Mouse (Mus musculus) left cerebral cortex, adult 2 months (tissue): Measurements from ENCODE around the gene Arnt. TPM values are rescaled to one million over a fixed set of nuclear protein-coding genes. Genes with fewer than 3 reads are reported as not detected.

Source experiments
- DNase-seq, 2 experiments: peaks; one replicate each; pipeline ENCODE4 v3.0.0; 2021 to 2022; ENCODE audit warnings: low spot score in 2 of 2, mixed read lengths in 1 of 2; ENCODE audit errors: extremely low spot score in 1 of 2
- H3K27ac ChIP-seq: fragments of 200-600 bp; 2 replicates; pipeline ENCODE4 v1.8.1; 2022
- H3K4me3 ChIP-seq: fragments of 200-600 bp; 2 replicates; pipeline ENCODE4 v1.8.1; 2022
- CTCF ChIP-seq: fragments of 200-600 bp; IDR thresholded peaks from 2 replicates; pipeline ENCODE4 v1.8.1; 2022; ENCODE audit warnings: antibody characterized with exemption, mild to moderate bottlenecking, moderate library complexity
- intact Hi-C: fragments of 180-260 bp; cut with DNase I; formaldehyde crosslinking; loops from one replicate; pipeline ENCODE4 v1.15.1; 2025
- total RNA-seq, 2 experiments: library from RNA; stranded (reverse); gene quantifications; 2 replicates each; pipeline ENCODE4 v1.2.3; 2021

Gene Arnt
- total RNA-seq, 2 experiments from 2014 or later: 39.1 to 43.3 TPM

DNA sequence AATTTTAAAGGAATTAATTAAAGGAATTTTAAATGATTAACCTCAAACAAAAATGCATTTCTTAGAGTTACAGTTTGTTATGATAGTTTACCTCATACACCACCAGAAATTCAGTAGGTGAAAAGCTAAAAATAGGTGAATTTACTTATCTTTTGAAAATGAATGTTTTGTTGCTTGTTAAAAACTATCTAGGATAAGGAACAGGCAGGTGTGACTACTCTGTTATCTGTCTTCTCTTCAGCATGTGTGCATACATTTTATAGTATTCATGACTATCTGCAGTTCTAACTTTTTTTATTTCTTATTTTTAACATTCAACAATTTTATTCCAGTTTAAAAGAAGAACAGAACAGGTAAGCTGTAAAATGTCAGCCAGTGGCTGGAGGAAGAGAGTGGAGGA lies 29.7 kb downstream of the Arnt start:
- no peak for DNase-seq
- no peak overlapping the region for H3K4me3 ChIP-seq
- no peak for TF ChIP-seq CTCF
- intact Hi-C loops: no loop called here
- H3K27ac ChIP-seq: no peak overlapping the region

DNA sequence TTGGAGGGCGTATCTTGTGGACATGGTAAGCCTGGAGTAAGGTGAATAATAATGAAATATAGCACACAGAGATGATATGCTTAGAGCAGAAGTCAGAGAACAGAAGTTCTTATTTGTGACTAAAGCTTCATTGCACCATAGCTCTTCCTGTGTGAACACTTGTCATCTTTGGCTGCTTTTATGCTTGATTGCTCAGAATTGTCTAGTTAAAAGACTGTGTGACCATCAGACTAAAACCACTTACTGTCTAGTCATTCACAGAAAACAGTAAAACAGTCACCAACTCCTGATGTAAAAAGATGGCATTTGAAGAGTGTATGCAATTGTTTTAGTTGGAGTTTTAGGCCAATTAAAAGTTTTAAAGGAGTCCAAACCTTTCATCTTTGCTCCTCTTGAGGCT lies 44.8 kb downstream of the Arnt start:
- DNase-seq: no peak
- intact Hi-C loops: loop anchor here (10.0 kb wide), 1 partner anchor 356 kb away; no protein-coding TSS in a partner anchor
- Histone ChIP-seq H3K4me3 (no peak overlapping the region), H3K27ac (no peak overlapping the region)
- TF ChIP-seq CTCF: no peak

DNA sequence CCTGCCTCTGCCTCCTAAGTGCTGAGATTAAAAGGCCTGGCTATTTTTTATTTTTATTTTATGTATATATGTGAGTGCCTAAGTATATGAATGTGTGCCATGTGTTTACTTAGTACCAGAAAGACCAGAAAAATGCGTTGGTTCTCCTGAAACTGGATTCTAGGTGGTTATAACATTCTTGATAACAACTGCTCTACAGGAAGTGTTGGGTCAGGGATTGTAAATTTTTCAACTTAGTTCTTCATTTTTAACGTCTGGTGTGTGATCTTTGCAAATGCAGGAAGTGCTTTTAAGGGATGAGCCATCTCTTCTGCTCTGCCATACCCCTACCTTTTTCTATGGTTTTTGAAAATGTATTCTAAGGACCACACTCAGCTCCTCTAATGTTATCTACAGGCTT lies 52.2 kb downstream of the Arnt start:
- no peak for TF ChIP-seq CTCF
- intact Hi-C loops: no loop called here
- H3K4me3 ChIP-seq: no peak overlapping the region
- no peak for DNase-seq
- H3K27ac ChIP-seq: no peak overlapping the region

DNA sequence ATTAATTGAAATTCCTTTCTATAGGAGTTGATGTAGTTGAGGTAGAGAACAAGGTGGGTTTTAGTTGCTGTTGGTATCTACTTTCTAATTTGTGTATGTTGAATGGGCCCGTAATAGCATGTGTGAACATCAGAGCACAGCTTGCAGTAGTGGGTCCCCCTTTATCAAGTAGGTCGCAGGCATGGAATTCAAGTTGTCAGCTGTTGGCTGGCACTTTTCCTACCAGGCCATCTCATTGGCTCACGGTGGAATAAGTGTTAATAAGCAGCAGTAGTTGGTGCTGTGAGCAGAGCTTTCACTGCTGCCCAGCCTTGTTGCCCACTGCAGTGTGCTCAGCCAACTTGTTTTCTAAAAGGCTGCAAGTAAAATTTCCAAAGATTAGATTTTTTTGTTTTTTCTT lies 54.5 kb downstream of the Arnt start:
- H3K27ac ChIP-seq: no peak overlapping the region
- no peak overlapping the region for H3K4me3 ChIP-seq
- DNase-seq: no peak
- no peak for TF ChIP-seq CTCF
- intact Hi-C loops: no loop called here

DNA sequence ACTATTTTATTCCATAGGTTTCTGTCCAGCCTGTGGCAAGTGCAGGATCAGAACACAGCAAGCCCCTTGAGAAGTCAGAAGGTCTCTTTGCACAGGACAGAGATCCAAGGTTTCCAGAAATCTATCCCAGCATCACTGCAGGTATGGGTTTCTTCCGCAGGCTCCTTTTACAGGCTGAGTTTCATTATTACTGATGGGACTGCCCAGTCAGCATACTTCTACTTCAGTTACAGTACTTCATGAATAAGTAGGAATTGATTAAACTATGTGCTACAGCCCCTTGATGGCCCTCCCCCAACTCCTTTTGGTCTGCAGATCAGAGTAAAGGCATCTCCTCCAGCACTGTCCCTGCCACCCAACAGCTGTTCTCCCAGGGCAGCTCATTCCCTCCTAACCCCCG lies 56.0 kb downstream of the Arnt start:
- DNase-seq: no peak
- Histone ChIP-seq H3K4me3 (no peak overlapping the region), H3K27ac (no peak overlapping the region)
- intact Hi-C loops: no loop called here
- no peak for TF ChIP-seq CTCF

DNA sequence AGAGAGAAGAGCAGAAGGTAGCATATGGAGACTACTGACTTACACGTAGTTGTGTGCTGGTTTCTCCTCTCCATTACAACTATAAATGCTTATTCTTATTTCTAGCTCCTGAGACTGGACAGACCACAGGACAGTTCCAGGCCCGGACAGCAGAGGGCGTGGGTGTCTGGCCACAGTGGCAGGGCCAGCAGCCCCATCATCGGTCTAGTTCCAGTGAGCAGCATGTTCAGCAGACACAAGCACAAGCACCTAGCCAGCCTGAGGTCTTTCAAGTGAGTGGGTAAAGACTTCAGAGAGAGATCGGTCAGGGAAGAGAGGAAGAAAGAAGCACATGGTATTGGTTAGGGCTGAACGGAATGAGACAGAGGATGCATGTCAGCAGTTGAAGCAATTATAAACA lies 60.2 kb downstream of the Arnt start:
- intact Hi-C loops: no loop called here
- H3K27ac ChIP-seq: peak overlapping the region; percentile 54; the same call in 1 of the 2 replicates
- peak; percentile 66 for TF ChIP-seq CTCF
- H3K4me3 ChIP-seq: no peak overlapping the region
- peak; percentile 39 to 46 for DNase-seq

DNA sequence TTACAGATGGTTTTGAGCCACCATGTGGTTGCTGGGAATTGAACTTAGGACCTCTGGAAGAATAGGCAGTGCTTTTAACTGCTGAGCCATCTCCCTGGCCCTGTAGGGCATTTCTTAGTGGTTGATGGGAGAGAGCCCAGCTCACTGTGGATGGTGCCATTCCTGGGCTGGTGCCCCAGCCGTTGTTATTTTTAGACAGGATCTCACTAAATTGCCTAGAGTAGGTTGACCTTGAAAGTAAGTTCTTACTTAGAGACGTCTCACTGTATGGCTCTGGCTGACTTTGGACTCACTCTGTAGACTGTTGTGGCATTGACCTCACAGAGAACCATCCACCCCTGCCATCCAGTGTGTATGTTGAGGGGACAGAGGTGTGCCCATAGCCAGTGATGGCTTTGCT lies 64.0 kb downstream of the Arnt start:
- no peak for TF ChIP-seq CTCF
- intact Hi-C loops: loop anchor here (5.0 kb wide), 1 partner anchor 129 kb away; no protein-coding TSS in a partner anchor
- no peak for DNase-seq
- Histone ChIP-seq H3K27ac (peak overlapping the region; percentile 1; the same call in 1 of the 2 replicates), H3K4me3 (no peak overlapping the region)

DNA sequence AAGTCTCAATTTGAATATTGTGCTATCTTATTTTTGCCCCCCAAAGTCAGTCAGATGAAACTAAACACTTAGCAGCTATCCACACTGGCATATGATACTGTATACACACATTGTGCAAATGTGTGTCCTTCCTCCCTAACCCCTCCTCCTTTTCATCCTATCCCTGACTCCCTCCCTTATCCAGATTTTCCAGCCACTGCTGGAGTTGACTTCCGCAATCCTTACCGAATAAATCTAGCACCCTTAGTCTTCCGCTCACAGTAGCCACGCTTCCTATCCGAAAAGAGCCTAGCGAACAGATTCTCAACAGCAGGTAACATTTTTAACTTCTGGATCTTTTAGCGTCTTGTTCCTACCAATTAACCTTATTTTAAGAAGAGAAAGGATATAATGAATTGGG lies 64.8 kb downstream of the Arnt start, which contains the start of gene Ctsk:
Gene Ctsk (plus strand): TSS at position 233 of the 400 bp plus-strand sequence.
- no peak for TF ChIP-seq CTCF
- intact Hi-C loops: loop anchor here (5.0 kb wide), 1 partner anchor 128 kb away; no protein-coding TSS in a partner anchor
- H3K27ac ChIP-seq: peak within 1 kb of the TSS; percentile 72
- no peak for DNase-seq
- H3K4me3 ChIP-seq: peak within 1 kb of the TSS; percentile 2

DNA sequence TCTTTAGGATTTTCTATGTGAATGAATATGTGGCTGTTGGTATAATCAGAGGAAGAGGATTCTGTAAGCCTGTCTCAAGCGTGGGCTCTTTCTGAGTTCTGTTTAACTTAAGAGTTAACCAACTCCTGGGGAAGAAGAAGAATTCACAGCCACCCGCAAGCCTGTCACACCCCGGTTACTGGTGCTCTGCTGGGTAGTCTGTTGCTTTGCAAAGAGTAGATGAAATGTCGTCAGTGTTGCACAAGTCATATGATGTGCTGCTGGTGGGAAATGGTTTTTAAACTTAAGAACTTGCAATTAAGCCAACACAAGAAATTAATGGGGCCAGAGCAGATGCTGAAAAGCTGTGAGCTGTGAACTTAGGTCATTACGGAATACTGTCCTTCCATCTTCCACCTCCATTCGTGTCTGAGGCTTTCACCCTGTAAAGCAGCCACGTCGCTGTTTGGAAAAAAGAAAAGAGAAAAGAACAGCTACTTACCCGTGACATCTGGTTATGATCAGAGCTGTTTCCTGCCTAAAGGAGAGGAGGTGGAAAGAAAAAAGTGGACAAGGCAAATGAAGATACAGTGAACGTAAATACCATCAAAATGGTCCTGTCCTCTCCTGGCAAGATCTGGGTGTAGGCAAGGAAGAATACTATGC lies 65.4 kb downstream of the Arnt start:
- Histone ChIP-seq H3K4me3 (peak overlapping the region; percentile 2), H3K27ac (peak overlapping the region; percentile 72)
- intact Hi-C loops: loop anchor here (5.0 kb wide), 1 partner anchor 128 kb away; no protein-coding TSS in a partner anchor
- DNase-seq: no peak
- TF ChIP-seq CTCF: no peak

DNA sequence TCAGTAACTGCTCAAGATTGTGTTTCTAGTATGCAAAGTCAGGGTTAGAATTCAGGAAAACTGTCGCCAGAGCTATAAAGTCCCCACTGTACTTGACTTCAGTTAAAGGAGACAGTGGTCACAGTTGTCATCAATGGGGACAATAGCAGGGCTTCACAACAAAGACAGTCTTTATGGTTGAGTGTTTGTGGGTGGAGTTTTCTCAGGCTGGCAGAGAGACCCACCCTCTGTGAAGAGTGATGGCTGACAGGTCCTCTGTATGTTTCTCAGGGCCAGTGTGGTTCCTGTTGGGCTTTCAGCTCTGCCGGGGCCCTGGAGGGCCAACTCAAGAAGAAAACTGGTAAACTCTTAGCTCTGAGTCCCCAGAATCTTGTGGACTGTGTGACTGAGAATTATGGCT lies 68.1 kb downstream of the Arnt start:
- TF ChIP-seq CTCF: no peak
- intact Hi-C loops: no loop called here
- Histone ChIP-seq H3K27ac (no peak overlapping the region), H3K4me3 (no peak overlapping the region)
- DNase-seq: no peak

DNA sequence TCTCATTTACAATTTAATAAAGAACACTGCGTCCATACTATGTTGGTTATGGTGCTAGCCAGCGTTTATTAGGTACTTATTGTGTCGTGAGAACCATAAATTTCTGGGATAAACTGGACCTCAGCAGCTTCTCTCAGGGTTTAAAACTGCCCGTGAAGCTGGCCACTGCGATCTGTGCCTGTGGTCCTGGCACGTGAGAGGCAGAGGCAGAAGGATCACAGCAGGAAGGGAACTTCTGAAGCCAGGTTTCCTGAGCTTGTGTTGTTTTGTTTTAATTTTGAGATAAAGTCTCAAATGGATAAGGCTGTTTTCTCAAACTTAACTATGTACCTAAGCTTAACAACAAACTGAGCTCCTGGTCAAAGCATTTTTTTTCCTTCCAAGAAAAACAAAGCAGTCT lies 75.2 kb downstream of the Arnt start:
- H3K4me3 ChIP-seq: no peak overlapping the region
- intact Hi-C loops: no loop called here
- TF ChIP-seq CTCF: no peak
- no peak for DNase-seq
- H3K27ac ChIP-seq: no peak overlapping the region

DNA sequence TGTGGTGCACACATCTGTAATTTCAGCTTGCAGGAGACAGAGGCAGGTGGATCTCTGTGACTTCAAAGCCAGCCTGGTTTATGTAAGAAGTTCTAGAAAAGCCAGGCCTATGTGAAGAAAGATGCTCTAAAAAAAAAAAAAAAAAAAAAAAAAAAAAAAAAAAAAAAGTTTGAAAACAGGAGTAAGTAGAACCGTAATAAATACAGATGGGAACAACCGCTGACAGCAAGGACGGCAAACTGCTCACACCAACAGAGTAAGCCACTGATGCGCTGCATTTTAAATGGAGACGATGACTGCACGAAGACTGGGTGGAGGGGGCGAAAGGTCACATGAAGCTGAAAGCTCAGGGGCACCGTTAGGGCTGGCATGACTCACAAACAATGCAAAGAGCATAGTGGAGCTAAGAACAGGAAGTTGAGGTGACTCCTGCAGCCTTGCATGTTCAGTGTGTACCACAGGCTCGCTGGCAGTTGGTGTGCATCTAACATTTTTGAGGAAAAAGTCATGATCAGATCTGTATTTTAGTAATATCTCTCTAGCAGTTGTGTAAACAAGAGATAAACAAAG lies 77.5 kb downstream of the Arnt start:
- TF ChIP-seq CTCF: no peak
- Histone ChIP-seq H3K27ac (no peak overlapping the region), H3K4me3 (no peak overlapping the region)
- intact Hi-C loops: no loop called here
- no peak for DNase-seq

DNA sequence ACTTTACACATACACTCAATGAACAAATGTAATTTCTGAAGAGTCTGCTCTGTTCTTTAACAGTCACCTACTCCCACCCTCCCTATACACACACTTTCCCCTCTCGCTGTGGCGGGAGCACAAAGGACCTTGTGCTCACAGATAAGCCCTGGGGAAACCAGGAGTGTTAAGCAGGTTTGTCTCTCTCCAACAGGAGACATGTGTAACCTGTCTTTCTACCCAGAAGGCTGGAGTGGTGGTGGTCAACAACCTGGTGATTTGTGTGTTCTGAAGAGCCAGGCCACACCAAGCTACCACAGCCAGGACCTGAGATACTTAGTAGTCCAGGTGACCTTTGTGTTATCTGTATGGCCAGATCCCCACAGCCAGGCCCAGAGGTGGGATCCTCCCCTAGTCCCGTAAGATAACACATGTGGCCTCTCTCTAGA lies 82.4 kb downstream of the Arnt start:
- DNase-seq: no peak
- no peak for TF ChIP-seq CTCF
- no peak overlapping the region for H3K27ac ChIP-seq
- intact Hi-C loops: loop anchor here (1.0 to 5.0 kb wide), 2 partner anchors 72 to 156 kb away; partner anchors contain the start of gene Golph3l
- no peak overlapping the region for H3K4me3 ChIP-seq
